Mouse (Mus musculus): ENCODE results near the gene Pde1b.

DNA sequence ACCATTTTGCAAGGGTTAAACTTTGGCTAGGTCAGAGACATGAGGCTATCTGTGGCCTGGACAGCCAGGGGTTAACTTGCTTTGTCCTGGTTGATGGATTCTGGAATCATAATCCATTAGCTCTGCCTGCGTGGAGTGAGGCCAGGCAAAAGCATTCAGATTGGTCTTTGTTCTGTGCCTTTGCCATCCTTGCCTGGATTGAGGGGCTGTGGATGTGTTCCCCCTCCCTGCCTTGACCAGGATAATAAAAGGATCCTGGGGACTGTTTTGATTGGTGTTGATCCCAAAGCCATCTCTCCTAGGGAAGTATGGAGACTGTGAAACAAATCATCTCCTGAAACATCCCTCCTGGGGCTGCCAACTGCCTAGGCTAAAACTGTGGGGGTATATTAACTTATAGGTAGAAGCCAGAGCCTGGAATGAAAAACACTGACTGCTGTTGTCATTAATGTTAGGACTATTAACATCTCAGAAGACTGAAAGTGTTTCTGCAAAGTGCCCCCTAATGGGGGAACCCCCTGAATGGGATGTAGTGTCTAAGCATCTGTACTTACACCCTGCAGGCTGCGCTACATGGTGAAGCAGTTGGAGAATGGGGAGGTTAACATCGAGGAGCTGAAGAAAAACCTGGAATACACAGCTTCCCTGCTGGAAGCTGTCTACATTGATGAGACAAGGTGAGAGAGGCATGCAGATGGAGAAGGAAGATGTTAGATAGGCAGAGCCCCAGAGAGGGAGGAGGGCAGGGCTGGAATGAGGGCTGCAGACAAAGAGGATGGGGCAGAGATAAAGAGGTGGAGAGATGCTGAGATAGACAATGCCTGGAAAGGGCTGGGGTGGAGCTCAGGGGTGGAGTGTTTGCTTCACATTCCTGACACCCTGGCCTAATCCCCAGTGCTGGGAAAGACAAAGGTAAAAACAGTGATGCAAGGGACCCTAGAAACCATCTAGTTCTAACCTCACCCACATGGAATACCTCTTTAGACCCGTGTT lies 16.8 kb downstream of the Pde1b start:
- TF ChIP-seq POLR2A (IDR thresholded peaks at IDR 0.05; ENCODE audit: low read depth, low read length) = no peak
- no peak for TF ChIP-seq CTCF (conservative IDR thresholded peaks at IDR 0.05; ENCODE audit: insufficient read depth, insufficient read length, low read depth, low read length)
